Mouse (Mus musculus) cerebellum, postnatal 10 days (tissue): ENCODE measurements around the gene Stxbp3.
A peak's percentile ranks its signal among the peaks of the same experiment; 100 is the strongest.
"Not testable (repeated sequence)": the region's sequence is repeated elsewhere in the genome, so short reads cannot be mapped to it uniquely, and the experiment has no call there.

Experiments used
- DNase-seq, 2 experiments: peaks; one replicate each; pipeline ENCODE4 v3.0.0; 2021; ENCODE audit warnings: mixed read lengths in 2 of 2

The Stxbp3 gene

GRCm38 (mm10) chr3:108840000-108840715 lies at the start of gene Stxbp3:
TSS of gene Stxbp3 (minus strand) at chr3:108840526.
- DNase-seq: peak; percentile 99 to 100

GRCm38 (mm10) chr3:108889908-108890307 lies 49.6 kb upstream of the Stxbp3 start, which contains the start of gene Fndc7:
TSS of gene Fndc7 (minus strand) at chr3:108890008.
- no peak for DNase-seq

GRCm38 (mm10) chr3:108887618-108887975 lies 47.3 kb upstream of the Stxbp3 start:
- no peak for DNase-seq

GRCm38 (mm10) chr3:108886934-108887617 lies 46.8 kb upstream of the Stxbp3 start:
- DNase-seq: no peak

GRCm38 (mm10) chr3:108885686-108886530 lies 45.6 kb upstream of the Stxbp3 start:
- DNase-seq: peak; percentile 41 to 53

- DNase-seq: peak in 1 of 2 experiments; percentile 14
Measured at GRCm38 (mm10) chr3:108884706-108885289, 44.5 kb upstream of the Stxbp3 start.

- no peak for DNase-seq
Measured at GRCm38 (mm10) chr3:108883067-108883466, 42.7 kb upstream of the Stxbp3 start.

- not testable (repeated sequence) for DNase-seq
Measured at GRCm38 (mm10) chr3:108881873-108882272, 41.5 kb upstream of the Stxbp3 start.

- no peak for DNase-seq
Measured at GRCm38 (mm10) chr3:108880544-108881507, 40.5 kb upstream of the Stxbp3 start.

GRCm38 (mm10) chr3:108879836-108880435 lies 39.6 kb upstream of the Stxbp3 start:
- no peak for DNase-seq

- peak; percentile 36 to 39 for DNase-seq
Measured at GRCm38 (mm10) chr3:108879129-108879528, 38.8 kb upstream of the Stxbp3 start.

- no peak for DNase-seq
Measured at GRCm38 (mm10) chr3:108870631-108871030, 30.3 kb upstream of the Stxbp3 start.

- DNase-seq: no peak
Measured at GRCm38 (mm10) chr3:108867449-108867848, 27.1 kb upstream of the Stxbp3 start.

- no peak for DNase-seq
Measured at GRCm38 (mm10) chr3:108865676-108866075, 25.4 kb upstream of the Stxbp3 start.

- DNase-seq: no peak
Measured at GRCm38 (mm10) chr3:108865129-108865528, 24.8 kb upstream of the Stxbp3 start.

- no peak for DNase-seq
Measured at GRCm38 (mm10) chr3:108863091-108863490, 22.8 kb upstream of the Stxbp3 start.

- DNase-seq: not testable (repeated sequence)
Measured at GRCm38 (mm10) chr3:108862282-108862681, 22.0 kb upstream of the Stxbp3 start.

- DNase-seq: no peak
Measured at GRCm38 (mm10) chr3:108860786-108861185, 20.5 kb upstream of the Stxbp3 start.

GRCm38 (mm10) chr3:108858231-108858770 lies 18.0 kb upstream of the Stxbp3 start:
- peak; percentile 62 to 71 for DNase-seq

GRCm38 (mm10) chr3:108857714-108858113 lies 17.4 kb upstream of the Stxbp3 start:
- DNase-seq: no peak

- DNase-seq: no peak
Measured at GRCm38 (mm10) chr3:108857124-108857470, 16.8 kb upstream of the Stxbp3 start.
